Mouse (Mus musculus) spleen, embryonic (tissue): ENCODE measurements around the gene Fbxw4.

Experiments used
- CTCF ChIA-PET: fragments of 350-600 bp; sonication (Branson Sonifier 250); formaldehyde crosslinking; loops from one replicate; lab custom pipeline; 2022; lab: Charles Lee

Fbxw4 gene

GRCm38 (mm10) chr19:45544152-45544924 is 115.8 kb downstream of the Fbxw4 start:
- CTCF ChIA-PET = interaction anchor here (0.7 to 1.6 kb wide), 3 partner anchors 203 to 492 kb away, joined by 3 to 7 read pairs (median 6); no protein-coding TSS in a partner anchor

GRCm38 (mm10) chr19:45542061-45542460 is 118.1 kb downstream of the Fbxw4 start:
- CTCF ChIA-PET = interaction anchor here (0.6 kb wide), 1 partner anchor 33 kb away, joined by 3 read pairs; no protein-coding TSS in a partner anchor

- CTCF ChIA-PET = interaction anchor here (0.6 kb wide), 1 partner anchor 32 kb away, joined by 3 read pairs; no protein-coding TSS in a partner anchor
Measured at GRCm38 (mm10) chr19:45541409-45542041, 118.6 kb downstream of the Fbxw4 start.

- CTCF ChIA-PET = interaction anchor here (0.6 to 0.7 kb wide), 2 partner anchors 435 to 1109 kb away, joined by 3 read pairs; no protein-coding TSS in a partner anchor
Measured at GRCm38 (mm10) chr19:45540657-45541408, 119.3 kb downstream of the Fbxw4 start.

GRCm38 (mm10) chr19:45537505-45537904 is 122.6 kb downstream of the Fbxw4 start:
- CTCF ChIA-PET = interaction anchor here (0.7 kb wide), 1 partner anchor 16 kb away, joined by 3 read pairs; no protein-coding TSS in a partner anchor

- CTCF ChIA-PET = no interaction called here
Measured at GRCm38 (mm10) chr19:45535929-45536328, 124.2 kb downstream of the Fbxw4 start.

- CTCF ChIA-PET = no interaction called here
Measured at GRCm38 (mm10) chr19:45535214-45535735, 124.8 kb downstream of the Fbxw4 start.

- CTCF ChIA-PET = interaction anchor here (0.6 kb wide), 1 partner anchor 260 kb away, joined by 3 read pairs; no protein-coding TSS in a partner anchor
Measured at GRCm38 (mm10) chr19:45533617-45534016, 126.5 kb downstream of the Fbxw4 start.

- CTCF ChIA-PET = no interaction called here
Measured at GRCm38 (mm10) chr19:45531554-45531953, 128.6 kb downstream of the Fbxw4 start.

- CTCF ChIA-PET = no interaction called here
Measured at GRCm38 (mm10) chr19:45530200-45530995, 129.7 kb downstream of the Fbxw4 start.

- CTCF ChIA-PET = no interaction called here
Measured at GRCm38 (mm10) chr19:45529294-45529693, 130.8 kb downstream of the Fbxw4 start.
